Mouse (Mus musculus) leukemia stem cell, adult 10-12 weeks (primary cell): ENCODE results near the gene Cybrd1. TPM values are rescaled to one million over a fixed set of nuclear protein-coding genes. Genes with fewer than 3 reads are reported as not detected.

ENCODE experiments used
- polyA plus RNA-seq: library from polyadenylated mRNA; stranded (reverse); fragments of >175 nt; gene quantifications from 2 replicates; pipeline ENCODE4 v1.2.3, GENCODE M21; 2012; ENCODE audit warnings: low replicate concordance

The Cybrd1 gene
- polyA plus RNA-seq: not detected in 2 replicates

DNA sequence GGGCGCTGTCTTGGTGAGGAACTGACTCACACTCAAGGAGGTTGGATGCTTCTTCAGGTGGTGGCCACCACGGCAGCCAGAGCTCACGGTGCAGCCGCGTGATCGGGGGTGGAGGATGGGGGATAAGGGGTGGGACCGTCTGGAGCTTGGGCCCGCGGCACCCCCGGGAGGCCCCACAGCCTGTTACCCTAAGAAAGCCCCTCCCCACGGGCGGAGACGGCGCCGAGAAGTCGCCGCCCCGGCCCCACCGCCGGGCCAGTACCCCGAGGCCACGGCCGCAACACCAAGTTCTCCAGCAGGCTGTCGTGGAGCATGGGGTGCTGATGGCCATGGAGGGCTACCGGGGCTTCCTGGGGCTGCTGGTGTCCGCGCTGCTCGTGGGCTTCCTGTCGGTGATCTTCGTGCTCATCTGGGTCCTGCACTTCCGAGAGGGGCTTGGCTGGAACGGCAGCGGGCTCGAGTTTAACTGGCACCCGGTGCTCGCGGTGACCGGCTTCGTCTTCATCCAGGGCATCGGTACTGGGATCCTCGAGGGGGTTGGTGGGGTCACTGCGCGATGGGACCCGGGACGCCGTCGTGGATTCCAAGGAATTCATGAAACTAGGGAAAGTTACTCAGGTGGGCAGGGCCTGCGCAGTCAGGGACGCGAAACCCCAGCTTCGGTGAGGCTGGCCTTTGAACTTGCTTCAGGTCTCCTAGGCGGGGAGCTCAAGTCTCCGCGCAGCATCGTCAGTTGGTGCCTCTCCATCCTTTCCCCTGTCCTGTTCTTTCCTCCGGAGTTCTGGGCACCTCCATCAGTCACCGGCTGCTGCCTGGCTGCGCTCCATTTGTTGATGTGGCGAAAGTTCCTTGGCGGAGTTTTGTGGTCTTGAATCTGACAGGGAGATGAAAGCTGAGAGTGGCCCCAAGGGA lies at the start of gene Cybrd1:
Cybrd1 (plus strand) TSS at position 127 of the 912 bp plus-strand sequence.

Other genes starting within 250 kb of the Cybrd1 start
- 2.3 and 5.9 TPM in 2 replicates for gene Dcaf17, start 62.6 kb upstream of the Cybrd1 start, polyA plus RNA-seq
- gene Mettl8, start 62.3 kb upstream of the Cybrd1 start, polyA plus RNA-seq: 1.5 and 11.2 TPM in 2 replicates
- 0.99 and 3.0 TPM in 2 replicates for gene Dync1i2, start 93.8 kb downstream of the Cybrd1 start, polyA plus RNA-seq
- 4.7 and 15.1 TPM in 2 replicates for gene Slc25a12, start 249.8 kb downstream of the Cybrd1 start, polyA plus RNA-seq